Mouse (Mus musculus) heart, embryonic 11.5 days (tissue): ENCODE results near the gene Pitpnm2. TPM values are rescaled to one million over a fixed set of nuclear protein-coding genes. Genes with fewer than 3 reads are reported as not detected.

Experiments
- ATAC-seq: fragments of 200-750 bp; cut with Nextera tagmentation; replicated peaks from 2 replicates; pipeline ENCODE4 v1.8.0; 2017; ENCODE audit warnings: moderate library complexity; ENCODE audit not compliant: insufficient number of reproducible peaks, low FRiP score, low TSS enrichment
- H3K27ac ChIP-seq: fragments of 300-500 bp; sonication (generic); 2 replicates; pipeline ENCODE4 v1.5.1; 2014; ENCODE audit warnings: mild to moderate bottlenecking, low read depth, low read length
- H3K27me3 ChIP-seq: fragments of 300-500 bp; sonication (generic); 2 replicates; pipeline ENCODE4 v1.6.1; 2014; ENCODE audit warnings: mild to moderate bottlenecking, low read length, mixed read lengths; ENCODE audit not compliant: control insufficient read depth, insufficient read depth
- H3K36me3 ChIP-seq: fragments of 300-500 bp; sonication (generic); 2 replicates; pipeline ENCODE4 v1.6.1; 2014; ENCODE audit warnings: mild to moderate bottlenecking, low read length, moderate library complexity, mixed read lengths; ENCODE audit not compliant: control insufficient read depth, insufficient read depth
- H3K4me1 ChIP-seq: fragments of 300-500 bp; sonication (generic); 2 replicates; pipeline ENCODE4 v1.6.1; 2014; ENCODE audit warnings: low read length; ENCODE audit not compliant: control insufficient read depth, insufficient read depth
- H3K4me2 ChIP-seq: fragments of 300-500 bp; sonication (generic); 2 replicates; pipeline ENCODE4 v1.6.1; 2014; ENCODE audit warnings: mild to moderate bottlenecking, moderate library complexity
- H3K4me3 ChIP-seq: fragments of 300-500 bp; sonication (generic); 2 replicates; pipeline ENCODE4 v1.5.1; 2014; ENCODE audit warnings: low read depth, low read length
- H3K9ac ChIP-seq: fragments of 300-500 bp; sonication (generic); 2 replicates; pipeline ENCODE4 v1.6.1; 2014; ENCODE audit warnings: mild to moderate bottlenecking, low read depth, low read length, moderate library complexity
- H3K9me3 ChIP-seq: fragments of 300-500 bp; sonication (generic); replicated peaks from 2 replicates; pipeline ENCODE4 v1.6.1; 2016; ENCODE audit warnings: low read length; ENCODE audit not compliant: control insufficient read depth
- WGBS: fragments of 180-500 bp; shearing (Covaris S2); extraction: QIAGEN DNeasy Blood & Tissue Kit; methylation state at CpG from one replicate; pipeline ENCODE4 v1.1.7; 2014; ENCODE audit not compliant: insufficient replicate concordance; 5-methylcytosine and 5-hydroxymethylcytosine counted together
- polyA plus RNA-seq: library from polyadenylated mRNA; unstranded; fragments of >200 nt; fragmentation: Nextera tagmentation; extraction: Ambion mirVana; gene quantifications from 2 replicates; pipeline ENCODE4 v1.2.1, GENCODE M21; 2014

Gene Pitpnm2
- polyA plus RNA-seq, 1 experiment from 2014 or later = 7.8 TPM

DNA sequence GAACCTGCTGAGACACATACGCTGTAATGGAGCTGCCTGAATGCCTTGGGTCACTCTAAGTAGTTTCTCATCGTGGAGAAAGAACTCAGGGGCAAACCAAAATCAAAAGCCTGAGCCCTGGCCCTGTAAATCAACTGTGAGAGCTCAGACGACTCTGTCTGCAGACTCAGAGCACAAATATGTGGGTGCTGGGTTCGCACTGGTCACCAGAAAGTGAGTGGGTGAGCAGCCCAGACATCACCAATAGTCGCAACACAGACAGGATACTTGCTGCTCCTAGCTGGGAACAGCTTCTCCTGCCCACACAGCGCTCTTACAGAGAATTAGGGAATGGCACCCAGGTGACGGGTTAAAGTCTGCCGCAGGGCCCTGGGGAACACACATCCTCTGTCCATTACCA lies 4.0 kb upstream of the Pitpnm2 start:
- H3K36me3 ChIP-seq = peaks cover 18% of the 10 kb centered on the region
- H3K4me2 ChIP-seq = no peak overlapping the region
- H3K27ac ChIP-seq = no peak overlapping the region
- H3K9me3 ChIP-seq = no peaks in the 10 kb centered on the region
- 85% methylated on average over 8 of the region's 8 CpGs for WGBS
- H3K9ac ChIP-seq = no peak overlapping the region
- ATAC-seq = no peak
- H3K4me1 ChIP-seq = peaks cover 10% of the 10 kb centered on the region
- no peak overlapping the region for H3K4me3 ChIP-seq
- H3K27me3 ChIP-seq = no peaks in the 10 kb centered on the region

DNA sequence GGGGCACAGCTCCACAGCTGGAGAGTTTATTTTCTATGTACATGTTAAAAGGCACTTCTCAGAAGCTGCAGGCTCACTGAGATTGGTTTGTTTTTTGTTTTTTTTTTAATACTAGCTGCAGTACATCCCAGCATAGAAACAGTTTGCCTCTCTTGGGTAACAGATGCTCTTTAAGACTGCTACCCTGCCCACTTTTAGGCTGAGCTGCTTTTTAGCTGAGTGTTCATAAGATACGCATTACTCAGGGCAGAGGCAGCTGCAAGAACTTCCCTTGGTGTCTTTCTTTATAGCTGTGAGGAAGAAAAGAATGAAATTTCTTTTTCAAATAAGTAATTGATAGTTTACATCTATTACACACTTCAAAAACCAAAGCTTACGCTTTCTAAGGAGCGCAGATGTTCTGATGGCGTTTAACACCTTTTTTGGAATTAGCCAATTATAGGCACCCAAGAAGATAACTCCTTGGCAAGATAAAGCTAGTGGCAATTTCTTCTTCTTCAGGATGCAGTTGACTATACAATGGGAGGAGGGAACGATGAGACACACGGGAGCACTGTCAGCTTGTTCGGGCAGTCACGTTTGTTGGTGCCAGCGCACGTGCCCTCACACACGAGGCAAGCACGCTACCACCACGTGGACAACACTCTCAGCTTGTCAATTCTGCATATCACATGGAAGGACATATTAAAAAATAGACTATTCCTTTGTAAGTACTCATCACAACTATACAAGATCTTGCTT lies 3.2 kb upstream of the Pitpnm2 start:
- Histone ChIP-seq H3K27me3 (no peaks in the 10 kb centered on the region), H3K4me2 (no peak overlapping the region), H3K4me3 (no peak overlapping the region), H3K27ac (no peak overlapping the region), H3K9me3 (no peaks in the 10 kb centered on the region), H3K9ac (no peak overlapping the region), H3K36me3 (peaks cover 10% of the 10 kb centered on the region; the same call in 1 of the 2 replicates), H3K4me1 (peaks cover 18% of the 10 kb centered on the region)
- no peak for ATAC-seq
- 92% methylated on average over 13 of the region's 13 CpGs for WGBS

DNA sequence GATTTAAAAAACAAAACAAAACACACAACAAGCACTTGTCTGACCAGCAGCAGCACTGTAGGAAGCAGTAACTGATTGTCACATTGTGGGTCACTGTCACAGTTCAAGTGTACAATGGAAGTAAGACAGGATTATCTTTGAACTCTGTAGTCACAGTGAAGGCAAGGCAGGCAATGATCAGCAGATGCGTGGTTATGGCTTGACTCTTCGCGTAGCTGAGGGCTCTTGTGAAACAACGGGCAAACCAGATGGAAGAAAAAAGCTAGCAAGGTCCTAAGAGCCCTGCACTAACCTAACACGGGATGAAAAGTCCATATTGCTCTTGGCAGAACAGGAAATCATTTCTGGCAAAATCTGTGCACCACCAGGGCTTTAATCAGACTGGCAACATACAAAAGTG lies 1.5 kb upstream of the Pitpnm2 start:
- Histone ChIP-seq H3K9me3 (no peaks in the 10 kb centered on the region), H3K27me3 (no peaks in the 10 kb centered on the region), H3K27ac (no peak overlapping the region), H3K4me3 (no peak overlapping the region), H3K4me1 (peaks cover 29% of the 10 kb centered on the region), H3K9ac (no peak overlapping the region), H3K4me2 (no peak overlapping the region), H3K36me3 (peaks cover 5% of the 10 kb centered on the region; the same call in 1 of the 2 replicates)
- 79% methylated on average over 5 of the region's 5 CpGs for whole genome bisulfite sequencing
- no peak for ATAC-seq

DNA sequence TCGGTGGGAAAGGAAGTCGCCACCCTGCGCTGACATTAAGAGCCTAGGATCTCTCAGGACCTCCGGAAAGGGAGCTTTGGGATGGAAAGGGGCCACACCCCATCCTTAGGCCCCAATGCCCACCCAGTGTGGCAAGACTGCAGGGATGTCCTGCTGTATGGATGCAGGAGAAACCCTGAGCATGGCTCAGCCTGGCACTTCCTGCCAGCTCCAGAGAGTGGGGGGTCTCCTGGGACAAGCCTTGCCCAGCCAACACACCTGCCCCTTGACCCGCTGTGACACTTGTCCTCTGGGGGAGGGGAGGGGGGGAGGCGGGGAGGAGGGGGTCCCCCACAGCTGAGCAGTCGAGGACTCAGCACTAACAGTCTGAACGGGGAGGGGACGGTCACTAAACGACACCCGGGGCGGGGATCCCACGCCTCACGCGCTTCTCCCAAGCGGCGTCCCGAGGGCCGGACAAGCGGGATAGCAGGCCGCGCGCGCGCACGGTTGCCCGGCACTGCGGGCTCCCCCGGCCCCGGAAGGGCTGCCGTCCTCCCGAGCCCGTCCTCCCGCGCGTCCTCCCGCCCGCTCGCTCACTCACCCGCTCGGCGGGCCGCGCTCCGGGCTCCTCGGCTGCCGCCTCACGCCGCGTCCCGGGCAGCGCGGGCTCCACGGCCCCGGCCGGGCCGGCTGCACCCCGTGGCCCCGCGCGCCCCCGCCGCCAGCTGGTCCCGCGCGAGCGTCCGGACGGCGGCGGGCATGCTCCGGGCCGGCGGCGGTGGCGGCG lies 531 bp downstream of the Pitpnm2 start:
- H3K4me3 ChIP-seq = peak overlapping the region; percentile 75
- H3K36me3 ChIP-seq = peaks cover 2% of the 10 kb centered on the region; the same call in 1 of the 2 replicates
- peak overlapping the region; percentile 81 for H3K27ac ChIP-seq
- peaks cover 29% of the 10 kb centered on the region for H3K4me1 ChIP-seq
- H3K9me3 ChIP-seq = no peaks in the 10 kb centered on the region
- peak overlapping the region; percentile 91 for H3K4me2 ChIP-seq
- no peaks in the 10 kb centered on the region for H3K27me3 ChIP-seq
- WGBS = 1% methylated on average over 59 of the region's 77 CpGs
- peak; percentile 62 for ATAC-seq
- peak overlapping the region; percentile 91 for H3K9ac ChIP-seq

DNA sequence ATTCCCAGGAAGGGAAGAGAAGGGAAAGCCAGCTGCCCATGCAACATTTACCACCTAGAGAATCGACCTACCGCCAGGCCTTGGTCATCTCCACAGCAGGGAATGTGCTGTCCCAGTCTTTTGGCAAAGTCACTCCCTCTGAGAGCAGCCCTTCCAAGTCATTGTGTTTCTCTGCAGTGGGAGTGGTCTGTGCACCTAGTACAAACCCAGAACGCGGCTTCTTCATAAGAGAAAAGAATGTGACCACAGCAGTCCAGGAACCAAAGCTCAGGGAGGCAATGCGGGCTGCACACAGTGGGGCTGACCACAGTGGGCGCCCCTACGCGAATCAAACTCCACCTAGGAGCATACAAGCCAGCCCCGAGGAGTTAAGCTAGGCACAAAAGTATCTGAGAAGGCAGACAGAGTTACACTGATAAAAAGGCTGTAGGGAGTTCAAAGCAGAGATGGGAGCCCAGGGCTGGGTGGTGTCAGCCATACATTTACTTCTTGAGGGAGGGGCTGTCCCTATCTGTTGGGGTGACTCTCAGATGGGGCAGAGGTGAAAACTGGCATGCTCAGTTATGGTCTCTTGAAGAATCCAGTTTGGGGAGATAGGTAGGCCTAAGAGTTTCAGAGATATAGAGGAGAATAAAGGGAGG lies 1.5 kb downstream of the Pitpnm2 start:
- peaks cover 30% of the 10 kb centered on the region for H3K4me1 ChIP-seq

DNA sequence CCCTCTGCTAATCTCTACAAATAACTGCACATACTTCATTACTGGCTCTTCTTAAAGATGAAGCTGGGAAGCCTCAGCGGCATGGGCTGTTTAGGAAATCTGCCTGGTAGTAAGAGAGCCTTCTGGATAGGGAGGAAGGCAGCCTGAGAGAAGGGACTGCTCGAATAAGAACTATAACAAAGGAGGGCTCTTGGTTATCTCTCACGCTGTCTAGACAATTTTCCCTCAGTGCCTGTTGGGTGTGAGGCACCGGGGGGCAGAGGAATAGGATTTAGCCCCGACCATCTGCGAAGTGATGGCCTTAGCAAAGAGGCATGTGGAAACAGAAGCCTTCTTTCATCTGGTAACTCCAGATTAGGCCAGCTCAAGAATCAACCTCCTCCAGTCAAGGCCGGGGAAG lies 2.3 kb downstream of the Pitpnm2 start:
- Histone ChIP-seq H3K9ac (peak overlapping the region; percentile 34; the same call in 1 of the 2 replicates), H3K4me2 (peak overlapping the region; percentile 91), H3K4me3 (peak overlapping the region; percentile 75; the same call in 1 of the 2 replicates), H3K36me3 (no peaks in the 10 kb centered on the region; the same call in 1 of the 2 replicates), H3K4me1 (peaks cover 38% of the 10 kb centered on the region), H3K27me3 (no peaks in the 10 kb centered on the region), H3K9me3 (no peaks in the 10 kb centered on the region), H3K27ac (peak overlapping the region; percentile 81)
- ATAC-seq = no peak
- WGBS = 15% methylated on average over 7 of the region's 7 CpGs

More for the DNA sequence above, 1.5 kb downstream of the Pitpnm2 start:
- WGBS = 28% methylated on average over 9 of the region's 9 CpGs
- Histone ChIP-seq H3K4me3 (peak overlapping the region; percentile 75), H3K36me3 (peaks cover 2% of the 10 kb centered on the region; the same call in 1 of the 2 replicates), H3K27ac (peak overlapping the region; percentile 81), H3K9me3 (no peaks in the 10 kb centered on the region), H3K4me2 (peak overlapping the region; percentile 91), H3K27me3 (no peaks in the 10 kb centered on the region), H3K9ac (peak overlapping the region; percentile 91)
- no peak for ATAC-seq

DNA sequence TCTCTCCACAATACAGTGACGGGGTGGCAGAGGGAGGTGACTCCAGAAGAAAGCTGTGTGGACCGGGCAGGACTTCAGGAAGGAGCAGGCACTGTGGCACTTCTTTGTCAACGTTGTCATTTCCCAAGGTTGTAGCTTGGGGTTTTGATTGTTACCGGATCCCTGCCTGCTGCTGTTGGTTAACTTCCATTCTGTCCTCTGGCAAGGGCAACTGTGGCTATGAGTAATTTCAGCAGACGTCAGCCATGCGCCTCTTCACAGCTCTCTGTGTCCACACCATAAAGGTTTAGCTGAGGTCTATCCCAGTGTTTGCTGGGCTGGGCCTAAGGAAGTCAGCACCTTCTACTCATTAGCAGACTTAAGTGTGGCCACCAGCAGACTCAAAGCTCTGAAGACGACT lies 4.7 kb downstream of the Pitpnm2 start:
- Histone ChIP-seq H3K4me3 (no peak overlapping the region), H3K9ac (no peak overlapping the region), H3K9me3 (no peaks in the 10 kb centered on the region), H3K4me2 (no peak overlapping the region), H3K4me1 (peaks cover 53% of the 10 kb centered on the region), H3K27me3 (no peaks in the 10 kb centered on the region), H3K27ac (no peak overlapping the region), H3K36me3 (no peaks in the 10 kb centered on the region; the same call in 1 of the 2 replicates)
- WGBS = 81% methylated on average over 7 of the region's 7 CpGs
- no peak for ATAC-seq

DNA sequence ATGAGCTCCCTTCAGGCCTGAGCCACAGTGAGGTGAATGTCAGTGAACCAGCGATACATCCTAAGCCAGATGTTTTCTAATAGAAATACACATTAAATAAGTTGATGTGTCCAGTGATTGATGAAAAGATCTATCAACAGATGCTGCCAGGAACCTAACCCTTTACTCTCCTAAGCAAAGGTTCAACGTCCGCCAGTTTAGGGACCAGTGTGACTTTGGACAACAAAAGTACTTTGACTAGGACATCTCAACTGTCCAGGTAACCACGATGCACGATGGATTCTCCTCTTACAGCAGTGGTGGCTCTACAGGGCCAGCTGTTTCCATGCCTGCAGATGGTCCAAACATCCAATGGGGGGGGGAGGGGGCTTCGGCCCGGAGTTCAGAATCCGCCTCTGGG lies 5.1 kb downstream of the Pitpnm2 start:
- H3K9me3 ChIP-seq = no peaks in the 10 kb centered on the region
- H3K27ac ChIP-seq = no peak overlapping the region
- H3K4me3 ChIP-seq = no peak overlapping the region
- H3K36me3 ChIP-seq = no peaks in the 10 kb centered on the region; the same call in 1 of the 2 replicates
- 87% methylated on average over 8 of the region's 8 CpGs for WGBS
- H3K9ac ChIP-seq = no peak overlapping the region
- H3K4me1 ChIP-seq = peaks cover 53% of the 10 kb centered on the region
- ATAC-seq = no peak
- H3K4me2 ChIP-seq = no peak overlapping the region
- no peaks in the 10 kb centered on the region for H3K27me3 ChIP-seq
